Mouse (Mus musculus) ES-Bruce4 (cell line): Measurements from ENCODE around the gene Asrgl1.

Experiments used
- CTCF ChIP-seq: IDR thresholded peaks from one replicate; pipeline ENCODE4 v1.8.1; 2011; ENCODE audit warnings: low read depth, low read length
- POLR2A ChIP-seq: IDR thresholded peaks from one replicate; pipeline ENCODE4 v1.8.1; 2011; ENCODE audit warnings: low read length; ENCODE audit not compliant: insufficient read depth

- TF ChIP-seq POLR2A: no peak
- no peak for TF ChIP-seq CTCF
Measured at GRCm38 (mm10) chr19:9100297-9101061, 35.0 kb downstream of the Asrgl1 start.
